Mouse (Mus musculus): Measurements from ENCODE around the gene Cfdp1.

GRCm38 (mm10) chr8:111735791-111736190 is 118.3 kb downstream of the Cfdp1 start:
- no peak for TF ChIP-seq CTCF (IDR thresholded peaks at IDR 0.05; ENCODE audit: extremely low read depth, insufficient read depth, low read length)
- TF ChIP-seq POLR2A (IDR thresholded peaks at IDR 0.05; ENCODE audit: extremely low read depth, insufficient read depth, low read length): no peak

Measured in cortical plate, adult 2 months (tissue).